Mouse (Mus musculus) megakaryocyte, embryonic 14.5 days (primary cell): ENCODE data around the gene Zfp819.

Source experiments
- FLI1 ChIP-seq: IDR thresholded peaks from 2 replicates; pipeline ENCODE4 v1.6.1; 2012; ENCODE audit warnings: low read length, inconsistent platforms, mixed read lengths
- GATA1 ChIP-seq: IDR thresholded peaks from 3 replicates; pipeline ENCODE4 v1.6.1; 2012; ENCODE audit warnings: mixed read lengths, low read length, inconsistent platforms, borderline replicate concordance

DNA sequence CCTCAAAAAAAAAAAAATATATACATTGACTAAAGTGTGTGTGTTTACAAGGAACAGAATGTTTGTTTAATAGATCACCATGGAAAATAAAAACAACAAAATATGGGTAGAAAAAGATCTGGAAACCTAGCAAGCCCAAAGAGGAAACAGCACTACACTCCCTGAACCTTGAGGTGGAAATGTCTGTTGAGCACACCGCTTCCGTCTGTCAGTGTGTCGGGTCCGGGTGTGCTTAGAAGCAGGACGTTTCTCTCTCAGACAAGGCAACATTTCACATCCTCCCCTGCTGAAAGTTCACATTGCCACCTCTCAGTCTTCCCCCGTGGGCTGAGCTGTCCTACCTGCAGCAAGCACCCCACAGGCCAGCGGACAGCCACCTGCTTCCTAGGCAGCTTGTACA is 16.0 kb downstream of the Zfp819 start:
- TF ChIP-seq GATA1 = no peak
- no peak for TF ChIP-seq FLI1
